Mouse (Mus musculus) stomach, postnatal 0 days (tissue): ENCODE measurements around the gene Rdh12. TPM values are rescaled to one million over a fixed set of nuclear protein-coding genes. Genes with fewer than 3 reads are reported as not detected.
A peak's percentile ranks its signal among the peaks of the same experiment; 100 is the strongest.

Experiments
- ATAC-seq: fragments of 200-750 bp; cut with Nextera tagmentation; 2 replicates; pipeline ENCODE4 v1.8.0; 2017; ENCODE audit not compliant: low FRiP score, low TSS enrichment
- DNase-seq: peaks from one replicate; pipeline ENCODE4 v3.0.0-alpha.2; 2016; ENCODE audit warnings: low spot score
- H3K27ac ChIP-seq: fragments of 300-500 bp; sonication (generic); replicated peaks from 2 replicates; pipeline ENCODE4 v1.5.1; 2014; ENCODE audit warnings: mild to moderate bottlenecking, control low read depth
- H3K27me3 ChIP-seq: fragments of 300-500 bp; sonication (generic); 2 replicates; pipeline ENCODE4 v1.6.1; 2014; ENCODE audit warnings: low read length; ENCODE audit not compliant: control insufficient read depth, insufficient read depth
- H3K36me3 ChIP-seq: fragments of 300-500 bp; sonication (generic); 2 replicates; pipeline ENCODE4 v1.6.1; 2014; ENCODE audit warnings: low read length, mixed read lengths; ENCODE audit not compliant: control insufficient read depth, insufficient read depth
- H3K4me1 ChIP-seq: fragments of 300-500 bp; sonication (generic); replicated peaks from 2 replicates; pipeline ENCODE4 v1.6.1; 2014; ENCODE audit warnings: antibody characterized with exemption; ENCODE audit not compliant: control insufficient read depth, insufficient read depth
- H3K4me2 ChIP-seq: fragments of 300-500 bp; sonication (generic); replicated peaks from 2 replicates; pipeline ENCODE4 v1.6.1; 2014; ENCODE audit warnings: low read depth, mild to moderate bottlenecking, control low read depth, moderate library complexity
- H3K4me3 ChIP-seq: fragments of 300-500 bp; sonication (generic); 2 replicates; pipeline ENCODE4 v1.5.1; 2014; ENCODE audit warnings: low read depth, low read length, control low read depth
- H3K9ac ChIP-seq: fragments of 300-500 bp; sonication (generic); 2 replicates; pipeline ENCODE4 v1.6.1; 2014; ENCODE audit warnings: mild to moderate bottlenecking, low read length, control low read depth, mixed read lengths
- H3K9me3 ChIP-seq: fragments of 300-500 bp; sonication (generic); 2 replicates; pipeline ENCODE4 v1.6.1; 2016; ENCODE audit warnings: low read length; ENCODE audit not compliant: control insufficient read depth
- CTCF ChIP-seq: IDR thresholded peaks from 2 replicates; pipeline ENCODE4 v1.5.1; 2016; ENCODE audit warnings: antibody characterized with exemption, low read depth, mild to moderate bottlenecking, moderate library complexity
- EP300 ChIP-seq: optimal IDR thresholded peaks from 2 replicates; pipeline ENCODE3; 2016; ENCODE audit warnings: antibody characterized with exemption
- WGBS: fragments of 180-500 bp; shearing (Covaris S2); extraction: QIAGEN DNeasy Blood & Tissue Kit; methylation state at CpG from one replicate; pipeline ENCODE4 v1.1.7; 2014; 5-methylcytosine and 5-hydroxymethylcytosine counted together
- polyA plus RNA-seq: library from polyadenylated mRNA; unstranded; fragments of >200 nt; fragmentation: Nextera tagmentation; extraction: Ambion mirVana; gene quantifications from 2 replicates; pipeline ENCODE4 v1.2.1, GENCODE M21; 2015

Rdh12 gene
- 78.8 and 88.1 TPM in 2 replicates for polyA plus RNA-seq

GRCm38 (mm10) chr12:79208703-79209464, at the start of gene Rdh12:
Gene Rdh12, plus strand, starts transcription at chr12:79208914.
- no peaks in the 10 kb centered on the region for H3K9me3 ChIP-seq
- ATAC-seq: peak; percentile 45; the same call in 1 of the 2 replicates
- peak within 1 kb of the TSS; percentile 18 for H3K4me3 ChIP-seq
- no peaks in the 10 kb centered on the region for H3K36me3 ChIP-seq
- peak within 1 kb of the TSS; percentile 45 for H3K4me2 ChIP-seq
- H3K4me1 ChIP-seq: no peaks in the 10 kb centered on the region
- TF ChIP-seq EP300: no peak
- TF ChIP-seq CTCF: no peak
- peak; percentile 31 for DNase-seq
- peak within 1 kb of the TSS; percentile 63 for H3K27ac ChIP-seq
- 4% methylated on average over 13 of the region's 13 CpGs for WGBS
- H3K9ac ChIP-seq: 0 out of 2 replicates have a peak within 1 kb of the TSS, but pooled peaks have one; percentile 5
- H3K27me3 ChIP-seq: no peaks in the 10 kb centered on the region

- WGBS: 91% methylated on average over 3 of the region's 3 CpGs
- Histone ChIP-seq H3K36me3 (peaks cover 18% of the 10 kb centered on the region), H3K27me3 (no peaks in the 10 kb centered on the region), H3K9me3 (no peaks in the 10 kb centered on the region), H3K9ac (no peak overlapping the region), H3K27ac (no peak overlapping the region), H3K4me1 (no peaks in the 10 kb centered on the region), H3K4me2 (no peak overlapping the region), H3K4me3 (no peak overlapping the region)
- TF ChIP-seq CTCF (no peak), EP300 (no peak)
- DNase-seq: no peak
- no peak for ATAC-seq
Measured at GRCm38 (mm10) chr12:79162876-79163275, 45.8 kb upstream of the Rdh12 start.

- Histone ChIP-seq H3K4me2 (no peak overlapping the region), H3K4me1 (no peaks in the 10 kb centered on the region), H3K4me3 (no peak overlapping the region), H3K9ac (no peak overlapping the region), H3K9me3 (no peaks in the 10 kb centered on the region), H3K27ac (no peak overlapping the region), H3K27me3 (no peaks in the 10 kb centered on the region), H3K36me3 (no peaks in the 10 kb centered on the region)
- TF ChIP-seq EP300 (no peak), CTCF (peak; percentile 61)
- DNase-seq (no peak), ATAC-seq (no peak)
Measured at GRCm38 (mm10) chr12:79169173-79169572, 39.5 kb upstream of the Rdh12 start.

- H3K27me3 ChIP-seq: no peaks in the 10 kb centered on the region
- H3K9ac ChIP-seq: no peak overlapping the region
- no peaks in the 10 kb centered on the region; the same call in 1 of the 2 replicates for H3K36me3 ChIP-seq
- no peak for DNase-seq
- H3K27ac ChIP-seq: no peak overlapping the region
- no peak for ATAC-seq
- TF ChIP-seq EP300: no peak
- H3K9me3 ChIP-seq: no peaks in the 10 kb centered on the region
- 70% methylated on average over 3 of the region's 3 CpGs for WGBS
- H3K4me2 ChIP-seq: no peak overlapping the region
- H3K4me3 ChIP-seq: no peak overlapping the region
- no peaks in the 10 kb centered on the region for H3K4me1 ChIP-seq
Measured at GRCm38 (mm10) chr12:79170421-79170820, 38.3 kb upstream of the Rdh12 start.

GRCm38 (mm10) chr12:79171269-79171995, 37.3 kb upstream of the Rdh12 start:
- WGBS: 24% methylated on average over 12 of the region's 12 CpGs
- TF ChIP-seq CTCF: no peak
- no peak for TF ChIP-seq EP300
- no peaks in the 10 kb centered on the region for H3K4me1 ChIP-seq
- no peaks in the 10 kb centered on the region for H3K27me3 ChIP-seq
- no peaks in the 10 kb centered on the region for H3K9me3 ChIP-seq
- ATAC-seq (no peak), DNase-seq (no peak)
- no peak overlapping the region for H3K27ac ChIP-seq
- no peaks in the 10 kb centered on the region; the same call in 1 of the 2 replicates for H3K36me3 ChIP-seq
- peak overlapping the region; percentile 97 for H3K4me3 ChIP-seq
- peak overlapping the region; percentile 64 for H3K4me2 ChIP-seq
- peak overlapping the region; percentile 87 for H3K9ac ChIP-seq
